In the genomic region with DNA sequence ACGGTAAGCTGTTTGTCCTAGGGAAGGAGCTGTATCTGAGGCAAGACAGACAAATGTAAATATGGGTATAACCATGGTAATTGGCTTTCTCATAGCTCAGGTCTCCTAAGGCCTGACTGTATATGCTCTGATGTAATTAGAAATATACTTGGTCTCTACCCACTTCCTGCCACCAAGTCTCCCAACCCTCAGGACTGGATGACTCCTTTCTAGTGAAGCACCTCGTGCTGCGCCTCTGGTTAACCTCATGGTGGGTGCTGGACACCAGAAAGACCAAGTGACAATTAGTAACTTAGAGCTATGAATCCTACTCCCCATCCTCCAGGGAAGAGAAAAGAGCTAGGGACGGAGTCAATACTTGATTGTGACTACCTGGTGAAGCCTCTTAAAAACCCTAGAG, we compare ENCODE assay signal across 14 mouse cellular contexts.
"Had no signal": no experiment of that assay in that cellular context is flagged by ENCODE, and none has a peak within 500 bp of the region (broad histone marks: within the 10 kb centered on the region; RNA-seq: fewer than 3 reads in every experiment).

No protein-coding gene starts in this region.

- ATAC-seq: intestine, postnatal 0 days; midbrain, embryonic 15.5 days had no signal

- DNase-seq: kidney, adult 2 months; kidney, postnatal 25 days; layer of hippocampus, adult 9-11 months; layer of hippocampus, postnatal 36 days; liver, embryonic 13.5 days; lung, adult 2 months; lung, postnatal 14 days; lung, postnatal 4 days; right cerebral cortex, adult 18-20 months; right cerebral cortex, postnatal 25 days; thymus, adult 2 months; thymus, postnatal 36 days had no signal
